Mouse (Mus musculus) liver, embryonic 14.5 days (tissue): ENCODE results near the gene Esr2. TPM values are rescaled to one million over a fixed set of nuclear protein-coding genes. Genes with fewer than 3 reads are reported as not detected.

Experiments used
- ATAC-seq: fragments of 200-750 bp; cut with Nextera tagmentation; 2 replicates; pipeline ENCODE4 v1.8.0; 2017; ENCODE audit warnings: moderate number of reproducible peaks, mild to moderate bottlenecking, moderate library complexity; ENCODE audit not compliant: insufficient read depth
- DNase-seq, 3 experiments: peaks; one replicate each; pipeline ENCODE4 v3.0.0-alpha.2; 2012 to 2013; ENCODE audit warnings: low read depth in 3 of 3, low spot score in 3 of 3
- H3K27ac ChIP-seq: fragments of 300-500 bp; sonication (generic); 2 replicates; pipeline ENCODE4 v1.5.1; 2014; ENCODE audit warnings: moderate library complexity, mild to moderate bottlenecking, control low read depth, inconsistent platforms
- H3K27me3 ChIP-seq: fragments of 300-500 bp; sonication (generic); 2 replicates; pipeline ENCODE4 v1.6.1; 2014; ENCODE audit warnings: mild to moderate bottlenecking, low read length, moderate library complexity; ENCODE audit not compliant: control insufficient read depth, insufficient read depth
- H3K36me3 ChIP-seq: fragments of 300-500 bp; sonication (generic); replicated peaks from 2 replicates; pipeline ENCODE4 v1.6.1; 2014; ENCODE audit warnings: low read depth; ENCODE audit not compliant: control insufficient read depth, insufficient read depth
- H3K4me1 ChIP-seq, 2 experiments: fragments of 200-500 bp in 1 of 2; fragments of 300-500 bp in 1 of 2; sonication (generic) in 1 of 2; replicated peaks; 2 replicates each; pipeline ENCODE4 v1.6.1; 2012 to 2014; ENCODE audit warnings: antibody characterized with exemption in 1 of 2, inconsistent platforms in 1 of 2, low read length in 1 of 2; ENCODE audit not compliant: control insufficient read depth in 2 of 2, insufficient read depth in 2 of 2
- H3K4me2 ChIP-seq: fragments of 300-500 bp; sonication (generic); 2 replicates; pipeline ENCODE4 v1.6.1; 2014; ENCODE audit warnings: low read depth, mild to moderate bottlenecking, control low read depth, moderate library complexity
- H3K4me3 ChIP-seq, 2 experiments: fragments of 200-500 bp in 1 of 2; fragments of 300-500 bp in 1 of 2; sonication (generic) in 1 of 2; 2 replicates each; pipeline ENCODE4 v1.5.1; 2012 to 2014; ENCODE audit warnings: low read depth in 2 of 2, low read length in 2 of 2, mild to moderate bottlenecking in 2 of 2, control low read depth in 1 of 2, inconsistent platforms in 1 of 2, moderate library complexity in 1 of 2; ENCODE audit not compliant: insufficient read depth in 1 of 2
- H3K9ac ChIP-seq: fragments of 300-500 bp; sonication (generic); replicated peaks from 2 replicates; pipeline ENCODE4 v1.6.1; 2014; ENCODE audit warnings: mild to moderate bottlenecking, control low read depth, moderate library complexity
- H3K9me3 ChIP-seq: fragments of 300-500 bp; sonication (generic); 2 replicates; pipeline ENCODE4 v1.6.1; 2016; ENCODE audit warnings: low read length, mixed read lengths; ENCODE audit not compliant: control insufficient read depth
- CTCF ChIP-seq: IDR thresholded peaks from 2 replicates; pipeline ENCODE4 v1.5.1; 2016; ENCODE audit warnings: antibody characterized with exemption, low read depth, control low read depth
- EP300 ChIP-seq: IDR thresholded peaks from 2 replicates; pipeline ENCODE4 v1.6.1; 2016; ENCODE audit warnings: antibody characterized with exemption, low read depth
- WGBS: fragments of 180-500 bp; shearing (Covaris S2); extraction: QIAGEN DNeasy Blood & Tissue Kit; methylation state at CpG from one replicate; pipeline ENCODE4 v1.1.7; 2014; ENCODE audit not compliant: insufficient replicate concordance; 5-methylcytosine and 5-hydroxymethylcytosine counted together
- polyA plus RNA-seq, 2 experiments: library from polyadenylated mRNA; depleted of rRNA in 1 of 2; stranded (reverse) in 1 of 2; unstranded in 1 of 2; fragments of >200 nt; fragmentation: Nextera tagmentation in 1 of 2; extraction: Ambion mirVana in 1 of 2; gene quantifications; 2 replicates each; pipeline versions ENCODE4 v1.2.1 to v1.2.3; 2012 to 2014

The Esr2 gene
- polyA plus RNA-seq, 2 experiments: 0.01 TPM; not detected in 1

DNA sequence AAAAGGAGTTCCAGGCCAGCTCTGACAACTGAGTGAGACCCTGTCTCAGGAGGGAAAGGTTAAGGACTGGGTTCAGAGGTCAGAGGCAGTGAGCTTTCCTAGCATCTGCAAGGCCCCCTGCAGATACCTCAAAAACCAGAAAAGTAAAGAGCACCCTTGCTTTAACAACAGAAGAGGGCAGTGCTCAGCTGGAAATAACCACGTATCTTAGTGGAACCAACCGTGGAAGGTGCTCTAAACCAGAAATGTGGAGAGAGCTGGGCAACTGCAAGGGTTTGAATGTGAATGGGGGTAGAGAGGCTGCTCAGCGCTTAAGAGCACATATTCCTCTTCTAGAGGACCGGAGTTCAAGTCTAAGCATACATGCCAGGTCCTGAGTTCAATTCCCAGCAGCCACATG lies 23.3 kb upstream of the Esr2 start:
- 49% methylated on average over 4 of the region's 4 CpGs for WGBS
- Histone ChIP-seq H3K4me1 (peaks cover 9 to 10% of the 10 kb centered on the region in 2 experiments), H3K4me3 (no peak overlapping the region), H3K4me2 (no peak overlapping the region), H3K9ac (no peak overlapping the region), H3K9me3 (no peaks in the 10 kb centered on the region), H3K27me3 (no peaks in the 10 kb centered on the region), H3K27ac (no peak overlapping the region), H3K36me3 (no peaks in the 10 kb centered on the region)
- ATAC-seq (no peak), DNase-seq (no peak)
- no peak for TF ChIP-seq CTCF
- no peak for TF ChIP-seq EP300

GRCm38 (mm10) chr12:76197071-76197470 lies 20.0 kb upstream of the Esr2 start:
- Histone ChIP-seq H3K4me1 (peaks cover 9 to 10% of the 10 kb centered on the region in 2 experiments), H3K4me2 (peak overlapping the region; percentile 78), H3K9ac (no peak overlapping the region), H3K9me3 (no peaks in the 10 kb centered on the region), H3K27me3 (no peaks in the 10 kb centered on the region), H3K27ac (no peak overlapping the region), H3K36me3 (no peaks in the 10 kb centered on the region), H3K4me3 (no peak overlapping the region)
- 41% methylated on average over 8 of the region's 8 CpGs for WGBS
- DNase-seq (no peak), ATAC-seq (no peak)
- TF ChIP-seq EP300: no peak
- TF ChIP-seq CTCF: no peak

DNA sequence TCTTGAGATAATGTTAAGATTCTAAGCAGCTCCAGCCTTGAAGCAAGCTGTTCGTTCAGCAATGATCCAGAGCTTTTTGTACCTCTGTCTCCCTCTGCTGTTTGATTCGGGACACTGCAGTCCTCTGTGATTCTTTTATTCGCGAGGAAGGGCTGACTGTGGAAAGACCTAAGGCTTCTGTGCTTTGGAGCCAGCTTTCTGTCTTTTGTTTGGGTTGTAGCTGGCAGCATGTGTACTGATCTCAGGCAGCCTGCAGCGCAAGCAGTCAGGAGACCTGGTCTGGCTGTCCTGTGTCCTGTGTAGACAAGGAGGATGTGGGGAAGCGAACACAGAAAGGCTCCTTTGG lies 19.6 kb upstream of the Esr2 start:
- Histone ChIP-seq H3K9me3 (no peaks in the 10 kb centered on the region), H3K4me2 (peak overlapping the region; percentile 78), H3K27me3 (no peaks in the 10 kb centered on the region), H3K9ac (no peak overlapping the region), H3K36me3 (no peaks in the 10 kb centered on the region), H3K27ac (no peak overlapping the region), H3K4me3 (no peak overlapping the region), H3K4me1 (peaks cover 9 to 10% of the 10 kb centered on the region in 2 experiments)
- ATAC-seq (peak; percentile 65; the same call in 1 of the 2 replicates), DNase-seq (peak; percentile 39 to 63 (median 44))
- 14% methylated on average over 6 of the region's 6 CpGs for WGBS
- peak; percentile 83 for TF ChIP-seq CTCF
- TF ChIP-seq EP300: no peak

DNA sequence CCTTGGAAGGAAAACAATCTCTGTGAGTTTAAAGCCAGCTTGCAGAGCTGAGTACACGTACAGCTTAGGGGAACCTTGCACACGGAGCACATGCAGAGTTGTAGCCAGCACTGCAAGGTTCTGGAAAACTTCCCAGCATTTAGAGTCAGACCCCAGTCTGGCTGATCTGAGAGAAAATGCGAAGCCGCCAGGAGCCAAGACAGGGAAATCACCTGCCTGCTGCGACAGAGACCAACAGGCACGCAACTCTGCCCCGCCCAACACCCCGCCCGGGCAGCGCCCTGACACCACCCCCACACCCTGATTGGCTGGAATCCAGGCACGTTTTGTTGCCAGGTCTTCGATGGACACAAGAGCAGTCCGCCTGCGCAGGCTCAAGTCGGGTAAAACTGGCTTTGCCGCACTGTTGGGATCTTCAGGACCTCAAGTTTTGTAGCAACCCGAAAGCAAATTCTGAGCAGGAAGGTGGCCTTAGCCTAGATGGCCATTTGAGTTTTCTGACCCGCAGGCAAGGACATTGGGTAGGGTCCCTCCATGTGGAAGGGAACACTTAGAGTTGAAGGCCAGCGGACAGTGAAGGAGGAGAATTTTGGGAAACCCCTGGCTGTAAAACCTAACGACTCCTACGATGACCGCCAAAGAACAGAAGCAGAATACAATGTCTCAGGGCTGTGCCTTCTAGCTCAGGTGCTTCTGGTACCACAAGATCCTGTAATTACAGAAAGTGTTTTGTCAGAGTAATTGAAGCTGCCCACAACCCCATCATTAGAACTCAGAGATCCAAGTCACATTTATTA lies 19.1 kb upstream of the Esr2 start:
- H3K27me3 ChIP-seq: no peaks in the 10 kb centered on the region
- ATAC-seq (peak; percentile 90), DNase-seq (peak; percentile 64 to 73 (median 64))
- 1% methylated on average over 22 of the region's 22 CpGs for WGBS
- no peak overlapping the region; the same call in 1 of the 2 replicates for H3K9ac ChIP-seq
- peak overlapping the region; percentile 32 to 53 for H3K4me3 ChIP-seq
- peaks cover 9 to 10% of the 10 kb centered on the region in 2 experiments for H3K4me1 ChIP-seq
- no peak for TF ChIP-seq EP300
- no peak for TF ChIP-seq CTCF
- no peaks in the 10 kb centered on the region for H3K9me3 ChIP-seq
- no peaks in the 10 kb centered on the region for H3K36me3 ChIP-seq
- no peak overlapping the region for H3K27ac ChIP-seq
- H3K4me2 ChIP-seq: peak overlapping the region; percentile 78

- H3K27ac ChIP-seq: no peak overlapping the region
- ATAC-seq (no peak), DNase-seq (no peak)
These were observed 17.5 kb upstream of the Esr2 start for GRCm38 (mm10) chr12:76194526-76194925.

More at GRCm38 (mm10) chr12:76194526-76194925, 17.5 kb upstream of the Esr2 start:
- no peak overlapping the region for H3K4me2 ChIP-seq
- no peaks in the 10 kb centered on the region for H3K36me3 ChIP-seq
- no peak overlapping the region for H3K4me3 ChIP-seq
- H3K27me3 ChIP-seq: no peaks in the 10 kb centered on the region
- peaks cover 9 to 10% of the 10 kb centered on the region in 2 experiments for H3K4me1 ChIP-seq
- H3K9me3 ChIP-seq: no peaks in the 10 kb centered on the region
- H3K9ac ChIP-seq: no peak overlapping the region
- 29% methylated on average over 3 of the region's 3 CpGs for WGBS
- TF ChIP-seq EP300: no peak
- TF ChIP-seq CTCF: no peak
